Mouse (Mus musculus) myocyte (in vitro differentiated cells): ENCODE data around the gene Muc1. TPM values are rescaled to one million over a fixed set of nuclear protein-coding genes. Genes with fewer than 3 reads are reported as not detected.

Source experiments
- H3K27me3 ChIP-seq: one replicate; pipeline ENCODE4 v1.6.1; 2011; ENCODE audit not compliant: control insufficient read depth, insufficient read depth, insufficient read length
- H3K36me3 ChIP-seq: one replicate; pipeline ENCODE4 v1.6.1; 2011; ENCODE audit not compliant: control insufficient read depth, insufficient read depth
- H3K4me2 ChIP-seq: one replicate; pipeline ENCODE4 v1.6.1; 2011; ENCODE audit warnings: low read depth, control low read depth
- H3K4me3 ChIP-seq: one replicate; pipeline ENCODE4 v1.5.1; 2011; ENCODE audit warnings: mild to moderate bottlenecking, control low read depth, moderate library complexity
- H3K79me2 ChIP-seq: one replicate; pipeline ENCODE4 v1.6.1; 2011; ENCODE audit not compliant: control insufficient read depth, insufficient read depth
- H3ac ChIP-seq: one replicate; pipeline ENCODE4 v1.6.1; 2011; ENCODE audit not compliant: control insufficient read depth, insufficient read length
- CEBPB ChIP-seq: IDR thresholded peaks from 2 replicates; pipeline ENCODE4 v1.6.1; 2011; ENCODE audit warnings: mild to moderate bottlenecking, moderate library complexity; ENCODE audit not compliant: poor library complexity, insufficient read depth, severe bottlenecking
- E2F4 ChIP-seq: IDR thresholded peaks from one replicate; pipeline ENCODE4 v1.6.1; 2011; ENCODE audit warnings: mild to moderate bottlenecking, control low read depth, moderate library complexity; ENCODE audit not compliant: insufficient read depth
- MAX ChIP-seq: IDR thresholded peaks from one replicate; pipeline ENCODE4 v1.6.1; 2011; ENCODE audit warnings: low read depth, mild to moderate bottlenecking, control low read depth
- MYOD1 ChIP-seq, 3 experiments: IDR thresholded peaks; one replicate each; pipeline ENCODE4 v1.6.1; 2011; ENCODE audit warnings: control low read depth in 2 of 3, low read depth in 2 of 3, mild to moderate bottlenecking in 2 of 3, moderate library complexity in 1 of 3; ENCODE audit not compliant: insufficient read length in 2 of 3, control insufficient read depth in 1 of 3
- MYOG ChIP-seq, 3 experiments: IDR thresholded peaks; one replicate each; pipeline ENCODE4 v1.6.1; 2011; ENCODE audit warnings: control low read depth in 2 of 3, low read depth in 2 of 3, mild to moderate bottlenecking in 2 of 3; ENCODE audit not compliant: insufficient read length in 2 of 3, control insufficient read depth in 1 of 3, insufficient read depth in 1 of 3
- POLR2A ChIP-seq: IDR thresholded peaks from one replicate; pipeline ENCODE4 v1.6.1; 2011; ENCODE audit warnings: low read depth, mild to moderate bottlenecking, control low read depth, moderate library complexity; ENCODE audit not compliant: insufficient read length
- POLR2AphosphoS2 ChIP-seq: IDR thresholded peaks from one replicate; pipeline ENCODE4 v1.6.1; 2011; ENCODE audit warnings: low read depth, control low read depth; ENCODE audit not compliant: insufficient read length
- REST ChIP-seq: IDR thresholded peaks from one replicate; pipeline ENCODE4 v1.6.1; 2011; ENCODE audit warnings: mild to moderate bottlenecking, control low read depth, moderate library complexity; ENCODE audit not compliant: insufficient read depth, insufficient read length
- SRF ChIP-seq: IDR thresholded peaks from one replicate; pipeline ENCODE4 v1.6.1; 2011; ENCODE audit warnings: low read depth; ENCODE audit not compliant: control insufficient read depth, insufficient read length
- TCF12 ChIP-seq: IDR thresholded peaks from one replicate; pipeline ENCODE4 v1.6.1; 2011; ENCODE audit warnings: mild to moderate bottlenecking, control low read depth; ENCODE audit not compliant: poor library complexity, insufficient read depth, severe bottlenecking
- TCF3 ChIP-seq: IDR thresholded peaks from one replicate; pipeline ENCODE4 v1.6.1; 2011; ENCODE audit warnings: low read depth, control low read depth; ENCODE audit not compliant: insufficient read length
- USF1 ChIP-seq: IDR thresholded peaks from one replicate; pipeline ENCODE4 v1.6.1; 2011; ENCODE audit warnings: low read depth, mild to moderate bottlenecking, control low read depth, moderate library complexity
- polyA plus RNA-seq: library from polyadenylated mRNA; unstranded; fragments of >200 nt; fragmentation: generic; extraction: Trizol; gene quantifications from one replicate; pipeline ENCODE4 v1.2.1, GENCODE M21; 2012; ENCODE audit warnings: missing spikeins

The Muc1 gene
- polyA plus RNA-seq, 1 experiment: 0.37 TPM

GRCm38 (mm10) chr3:89227307-89228179, 1.3 kb upstream of the Muc1 start:
- Histone ChIP-seq H3K27me3 (no peaks in the 10 kb centered on the region), H3ac (no peak overlapping the region), H3K36me3 (no peaks in the 10 kb centered on the region), H3K79me2 (no peaks in the 10 kb centered on the region), H3K4me2 (peak overlapping the region; percentile 70), H3K4me3 (peak overlapping the region; percentile 22)
- TF ChIP-seq SRF (no peak), MYOD1 (IDR thresholded peaks at IDR 0.05; ENCODE audit: control insufficient read depth in 1 of 3, insufficient read length in 2 of 3, low read depth in 2 of 3) (no peak), REST (no peak)

DNA sequence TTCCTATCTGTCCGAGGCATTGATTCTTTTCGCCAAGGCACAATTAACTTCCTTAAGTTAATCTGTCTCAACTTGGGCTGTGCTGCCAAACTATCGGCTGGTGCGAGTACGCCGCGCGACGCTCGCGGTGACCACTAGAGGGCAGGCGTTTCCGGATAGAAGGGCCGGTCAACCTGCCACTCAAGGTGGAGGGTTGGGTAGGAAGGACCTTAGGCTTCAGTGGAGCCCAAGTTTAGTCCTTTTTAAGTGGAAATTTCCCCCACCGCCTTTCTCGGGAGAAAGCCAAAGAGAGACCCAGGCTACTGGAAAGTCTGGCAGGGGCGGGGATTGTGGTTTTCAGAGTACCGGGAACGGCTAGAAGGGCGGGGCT, 692 bp upstream of the Muc1 start:
- no peaks in the 10 kb centered on the region for H3K36me3 ChIP-seq
- H3K27me3 ChIP-seq: no peaks in the 10 kb centered on the region
- TF ChIP-seq MYOG (IDR thresholded peaks at IDR 0.05; ENCODE audit: control insufficient read depth in 1 of 3, insufficient read depth in 1 of 3, insufficient read length in 2 of 3, low read depth in 2 of 3): no peak
- H3K4me3 ChIP-seq: peak overlapping the region; percentile 22
- H3K79me2 ChIP-seq: no peaks in the 10 kb centered on the region
- H3K4me2 ChIP-seq: peak overlapping the region; percentile 70
- H3ac ChIP-seq: no peak overlapping the region

DNA sequence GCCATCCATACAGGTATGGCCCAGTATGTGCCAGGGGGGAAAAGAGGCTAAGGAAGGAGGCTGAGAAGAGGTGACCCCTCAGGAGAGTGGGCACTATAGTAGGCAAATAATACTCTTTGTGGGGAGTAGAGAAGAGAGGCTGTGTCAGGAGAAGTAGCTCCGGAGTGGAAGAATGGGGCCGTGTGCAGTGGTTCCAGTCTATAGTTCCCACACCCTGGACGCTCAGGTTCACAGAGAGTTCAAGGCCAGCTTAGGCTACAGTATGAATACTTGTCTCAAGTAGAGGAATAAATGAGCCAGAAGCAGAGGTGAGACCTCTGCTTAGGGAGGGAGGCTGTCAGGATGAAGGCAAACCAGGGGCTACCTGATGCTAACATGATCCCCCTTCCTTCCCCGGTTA, 419 bp downstream of the Muc1 start:
- no peaks in the 10 kb centered on the region for H3K79me2 ChIP-seq
- no peak overlapping the region for H3K4me3 ChIP-seq
- no peaks in the 10 kb centered on the region for H3K27me3 ChIP-seq
- H3K36me3 ChIP-seq: no peaks in the 10 kb centered on the region
- TF ChIP-seq TCF12: no peak
- no peak for TF ChIP-seq REST
- no peak for TF ChIP-seq USF1
- TF ChIP-seq POLR2A: no peak
- TF ChIP-seq MYOG (IDR thresholded peaks at IDR 0.05; ENCODE audit: control insufficient read depth in 1 of 3, insufficient read depth in 1 of 3, insufficient read length in 2 of 3, low read depth in 2 of 3): no peak
- no peak for TF ChIP-seq CEBPB
- no peak for TF ChIP-seq E2F4
- TF ChIP-seq SRF: no peak
- TF ChIP-seq MAX: no peak
- TF ChIP-seq MYOD1 (IDR thresholded peaks at IDR 0.05; ENCODE audit: control insufficient read depth in 1 of 3, insufficient read length in 2 of 3, low read depth in 2 of 3): no peak
- H3K4me2 ChIP-seq: no peak overlapping the region
- no peak overlapping the region for H3ac ChIP-seq

- H3K27me3 ChIP-seq: no peaks in the 10 kb centered on the region
- TF ChIP-seq POLR2AphosphoS2 (peak; percentile 23), TCF12 (no peak), POLR2A (no peak), MYOG (IDR thresholded peaks at IDR 0.05; ENCODE audit: control insufficient read depth in 1 of 3, insufficient read depth in 1 of 3, insufficient read length in 2 of 3, low read depth in 2 of 3) (no peak), MAX (no peak), E2F4 (no peak), USF1 (no peak)
Observed at GRCm38 (mm10) chr3:89230561-89230960, 1.7 kb downstream of the Muc1 start.

DNA sequence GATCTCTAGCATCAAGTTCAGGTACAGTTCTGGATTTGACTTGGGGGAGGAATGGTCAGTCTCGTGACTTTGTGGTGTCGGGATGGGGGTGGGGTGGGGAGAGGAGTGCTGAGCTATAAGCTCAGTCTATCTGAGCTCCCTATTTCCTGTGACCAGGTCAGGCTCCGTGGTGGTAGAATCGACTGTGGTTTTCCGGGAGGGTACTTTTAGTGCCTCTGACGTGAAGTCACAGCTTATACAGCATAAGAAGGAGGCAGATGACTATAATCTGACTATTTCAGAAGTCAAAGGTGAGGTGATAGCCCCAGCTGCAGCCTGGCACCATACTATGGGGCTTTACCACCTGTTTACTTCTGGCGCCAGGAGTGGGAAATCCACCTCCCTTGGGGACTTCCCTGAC, 2.5 kb downstream of the Muc1 start:
- no peak overlapping the region for H3ac ChIP-seq
- H3K79me2 ChIP-seq: no peaks in the 10 kb centered on the region
- no peak overlapping the region for H3K4me2 ChIP-seq
- no peak for TF ChIP-seq E2F4
- TF ChIP-seq POLR2AphosphoS2: no peak
- no peak for TF ChIP-seq MYOG (IDR thresholded peaks at IDR 0.05; ENCODE audit: control insufficient read depth in 1 of 3, insufficient read depth in 1 of 3, insufficient read length in 2 of 3, low read depth in 2 of 3)
- TF ChIP-seq CEBPB: no peak
- no peak for TF ChIP-seq SRF
- TF ChIP-seq TCF12: no peak
- TF ChIP-seq TCF3: no peak
- no peak for TF ChIP-seq POLR2A
- no peak for TF ChIP-seq REST
- no peak for TF ChIP-seq MAX
- no peak for TF ChIP-seq USF1
- TF ChIP-seq MYOD1 (IDR thresholded peaks at IDR 0.05; ENCODE audit: control insufficient read depth in 1 of 3, insufficient read length in 2 of 3, low read depth in 2 of 3): no peak
- no peak overlapping the region for H3K4me3 ChIP-seq
- no peaks in the 10 kb centered on the region for H3K36me3 ChIP-seq
- H3K27me3 ChIP-seq: no peaks in the 10 kb centered on the region

More at GRCm38 (mm10) chr3:89230561-89230960, 1.7 kb downstream of the Muc1 start:
- Histone ChIP-seq H3ac (no peak overlapping the region), H3K79me2 (no peaks in the 10 kb centered on the region), H3K4me2 (no peak overlapping the region), H3K4me3 (no peak overlapping the region), H3K36me3 (no peaks in the 10 kb centered on the region)
